Mouse (Mus musculus): ENCODE results near the gene Myo1c. TPM values are rescaled to one million over a fixed set of nuclear protein-coding genes. Genes with fewer than 3 reads are reported as not detected.
A peak's percentile ranks its signal among the peaks of the same experiment; 100 is the strongest.

Gene Myo1c
- polyA plus RNA-seq (2015; fragmentation: Nextera tagmentation; extraction: Ambion mirVana): 56.1 and 65.3 TPM in 2 replicates

- peak within 1 kb of the TSS; percentile 88 for H3K4me2 ChIP-seq (replicated peaks)
- ATAC-seq (ENCODE audit: insufficient number of reproducible peaks, low FRiP score, low TSS enrichment, low read depth): no peak
- no peaks in the 10 kb centered on the region for H3K27me3 ChIP-seq
- peak within 1 kb of the TSS; percentile 59 for H3K4me3 ChIP-seq (replicated peaks)
- H3K36me3 ChIP-seq: no peaks in the 10 kb centered on the region
- H3K9ac ChIP-seq: peak within 1 kb of the TSS; percentile 54; the same call in 1 of the 2 replicates
- 61% methylated on average over 7 of the region's 7 CpGs for WGBS
- H3K27ac ChIP-seq (replicated peaks): peak within 1 kb of the TSS; percentile 85
- H3K4me1 ChIP-seq: peaks cover 64% of the 10 kb centered on the region
- H3K9me3 ChIP-seq (replicated peaks): no peaks in the 10 kb centered on the region
These were observed at the start of gene Myo1c for GRCm38 (mm10) chr11:75650311-75650710. Myo1c (plus strand) TSS chr11:75650504.

- 91% methylated on average over 5 of the region's 5 CpGs for WGBS
- peaks cover 72% of the 10 kb centered on the region for H3K36me3 ChIP-seq
These were observed 45.5 kb upstream of the Myo1c start for GRCm38 (mm10) chr11:75604826-75605225.

GRCm38 (mm10) chr11:75605318-75605717 lies 45.0 kb upstream of the Myo1c start:
- WGBS: 33% methylated on average over 1 of the region's 1 CpGs
- no peak overlapping the region for H3K9ac ChIP-seq
- no peak for ATAC-seq (ENCODE audit: insufficient number of reproducible peaks, low FRiP score, low TSS enrichment, low read depth)
- H3K4me2 ChIP-seq (replicated peaks): no peak overlapping the region
- no peaks in the 10 kb centered on the region for H3K4me1 ChIP-seq
- H3K9me3 ChIP-seq (replicated peaks): no peaks in the 10 kb centered on the region
- H3K4me3 ChIP-seq (replicated peaks): no peak overlapping the region
- no peak overlapping the region for H3K27ac ChIP-seq (replicated peaks)
- peaks cover 72% of the 10 kb centered on the region for H3K36me3 ChIP-seq
- H3K27me3 ChIP-seq: no peaks in the 10 kb centered on the region

More at GRCm38 (mm10) chr11:75604826-75605225, 45.5 kb upstream of the Myo1c start:
- no peak for ATAC-seq (ENCODE audit: insufficient number of reproducible peaks, low FRiP score, low TSS enrichment, low read depth)
- no peaks in the 10 kb centered on the region for H3K4me1 ChIP-seq
- no peak overlapping the region for H3K27ac ChIP-seq (replicated peaks)
- no peak overlapping the region for H3K4me3 ChIP-seq (replicated peaks)
- H3K9me3 ChIP-seq (replicated peaks): no peaks in the 10 kb centered on the region
- H3K9ac ChIP-seq: no peak overlapping the region
- H3K4me2 ChIP-seq (replicated peaks): no peak overlapping the region
- no peaks in the 10 kb centered on the region for H3K27me3 ChIP-seq

GRCm38 (mm10) chr11:75608776-75609175 lies 41.5 kb upstream of the Myo1c start:
- no peak overlapping the region for H3K27ac ChIP-seq (replicated peaks)
- no peak overlapping the region for H3K9ac ChIP-seq
- H3K4me2 ChIP-seq (replicated peaks): no peak overlapping the region
- 89% methylated on average over 5 of the region's 5 CpGs for WGBS
- no peaks in the 10 kb centered on the region for H3K9me3 ChIP-seq (replicated peaks)
- no peak overlapping the region for H3K4me3 ChIP-seq (replicated peaks)
- ATAC-seq (ENCODE audit: insufficient number of reproducible peaks, low FRiP score, low TSS enrichment, low read depth): no peak
- no peaks in the 10 kb centered on the region for H3K4me1 ChIP-seq
- H3K36me3 ChIP-seq: peaks cover 64% of the 10 kb centered on the region
- H3K27me3 ChIP-seq: no peaks in the 10 kb centered on the region

- no peak overlapping the region for H3K9ac ChIP-seq
- no peak overlapping the region for H3K27ac ChIP-seq (replicated peaks)
- no peak overlapping the region for H3K4me3 ChIP-seq (replicated peaks)
- no peaks in the 10 kb centered on the region for H3K9me3 ChIP-seq (replicated peaks)
- 76% methylated on average over 2 of the region's 2 CpGs for WGBS
- H3K36me3 ChIP-seq: peaks cover 64% of the 10 kb centered on the region
- H3K27me3 ChIP-seq: no peaks in the 10 kb centered on the region
- no peaks in the 10 kb centered on the region for H3K4me1 ChIP-seq
- ATAC-seq (ENCODE audit: insufficient number of reproducible peaks, low FRiP score, low TSS enrichment, low read depth): no peak
- H3K4me2 ChIP-seq (replicated peaks): no peak overlapping the region
These were observed 40.3 kb upstream of the Myo1c start for GRCm38 (mm10) chr11:75610021-75610420.

GRCm38 (mm10) chr11:75614769-75615168 lies 35.5 kb upstream of the Myo1c start:
- 98% methylated on average over 1 of the region's 1 CpGs for WGBS
- Histone ChIP-seq H3K4me2 (replicated peaks) (no peak overlapping the region), H3K27ac (replicated peaks) (no peak overlapping the region), H3K27me3 (no peaks in the 10 kb centered on the region), H3K9ac (no peak overlapping the region), H3K36me3 (peaks cover 74% of the 10 kb centered on the region), H3K4me1 (no peaks in the 10 kb centered on the region), H3K4me3 (replicated peaks) (no peak overlapping the region), H3K9me3 (replicated peaks) (no peaks in the 10 kb centered on the region)
- ATAC-seq (ENCODE audit: insufficient number of reproducible peaks, low FRiP score, low TSS enrichment, low read depth): no peak

- no peak for ATAC-seq (ENCODE audit: insufficient number of reproducible peaks, low FRiP score, low TSS enrichment, low read depth)
- Histone ChIP-seq H3K4me1 (no peaks in the 10 kb centered on the region), H3K4me3 (replicated peaks) (no peak overlapping the region), H3K9ac (no peak overlapping the region), H3K27ac (replicated peaks) (no peak overlapping the region), H3K4me2 (replicated peaks) (no peak overlapping the region), H3K27me3 (no peaks in the 10 kb centered on the region), H3K36me3 (peaks cover 74% of the 10 kb centered on the region), H3K9me3 (replicated peaks) (no peaks in the 10 kb centered on the region)
- WGBS: 93% methylated on average over 2 of the region's 2 CpGs
These were observed 34.7 kb upstream of the Myo1c start for GRCm38 (mm10) chr11:75615556-75615955.

GRCm38 (mm10) chr11:75619133-75619532 lies 31.2 kb upstream of the Myo1c start:
- Histone ChIP-seq H3K4me1 (no peaks in the 10 kb centered on the region), H3K36me3 (peaks cover 76% of the 10 kb centered on the region), H3K4me2 (replicated peaks) (no peak overlapping the region), H3K9ac (no peak overlapping the region), H3K27ac (replicated peaks) (no peak overlapping the region), H3K27me3 (no peaks in the 10 kb centered on the region), H3K9me3 (replicated peaks) (no peaks in the 10 kb centered on the region), H3K4me3 (replicated peaks) (no peak overlapping the region)
- no peak for ATAC-seq (ENCODE audit: insufficient number of reproducible peaks, low FRiP score, low TSS enrichment, low read depth)
- WGBS: 85% methylated on average over 5 of the region's 5 CpGs

GRCm38 (mm10) chr11:75620136-75620780 lies 30.0 kb upstream of the Myo1c start:
- Histone ChIP-seq H3K4me3 (replicated peaks) (no peak overlapping the region), H3K4me2 (replicated peaks) (no peak overlapping the region), H3K27me3 (no peaks in the 10 kb centered on the region), H3K9ac (no peak overlapping the region), H3K4me1 (no peaks in the 10 kb centered on the region), H3K27ac (replicated peaks) (peak overlapping the region; percentile 39; the same call in 1 of the 2 replicates), H3K36me3 (peaks cover 74% of the 10 kb centered on the region), H3K9me3 (replicated peaks) (no peaks in the 10 kb centered on the region)
- ATAC-seq (ENCODE audit: insufficient number of reproducible peaks, low FRiP score, low TSS enrichment, low read depth): no peak
- WGBS: 85% methylated on average over 12 of the region's 12 CpGs

- WGBS: 83% methylated on average over 2 of the region's 2 CpGs
- H3K4me1 ChIP-seq: no peaks in the 10 kb centered on the region
- no peaks in the 10 kb centered on the region for H3K9me3 ChIP-seq (replicated peaks)
- H3K27ac ChIP-seq (replicated peaks): no peak overlapping the region
- ATAC-seq (ENCODE audit: insufficient number of reproducible peaks, low FRiP score, low TSS enrichment, low read depth): no peak
- H3K27me3 ChIP-seq: no peaks in the 10 kb centered on the region
- H3K4me3 ChIP-seq (replicated peaks): no peak overlapping the region
- peaks cover 80% of the 10 kb centered on the region for H3K36me3 ChIP-seq
- no peak overlapping the region for H3K4me2 ChIP-seq (replicated peaks)
- no peak overlapping the region for H3K9ac ChIP-seq
These were observed 28.9 kb upstream of the Myo1c start for GRCm38 (mm10) chr11:75621426-75621825.

- no peak overlapping the region for H3K27ac ChIP-seq (replicated peaks)
- 73% methylated on average over 2 of the region's 2 CpGs for WGBS
- H3K27me3 ChIP-seq: no peaks in the 10 kb centered on the region
- H3K36me3 ChIP-seq: peaks cover 82% of the 10 kb centered on the region
- H3K9ac ChIP-seq: no peak overlapping the region
- H3K4me1 ChIP-seq: no peaks in the 10 kb centered on the region
- no peak for ATAC-seq (ENCODE audit: insufficient number of reproducible peaks, low FRiP score, low TSS enrichment, low read depth)
- no peak overlapping the region for H3K4me3 ChIP-seq (replicated peaks)
- no peak overlapping the region for H3K4me2 ChIP-seq (replicated peaks)
- no peaks in the 10 kb centered on the region for H3K9me3 ChIP-seq (replicated peaks)
These were observed 27.5 kb upstream of the Myo1c start for GRCm38 (mm10) chr11:75622588-75623329.

Data from embryonic facial prominence, embryonic 15.5 days (tissue).